Comparison of ENCODE assay signal across 8 mouse cellular contexts in genomic region chr10:89344132-89344490, GRCm38 (mm10). TPM values are rescaled to one million over a fixed set of nuclear protein-coding genes. Genes with fewer than 3 reads are reported as not detected.
DNase-seq lines count a peak whose midpoint lies in the region; ATAC-seq and TF ChIP-seq lines count a peak whose summit lies in the region.

No protein-coding gene starts in this region.

- peak overlapping the region; percentile 41; the same call in 1 of the 2 replicates for H3K9ac ChIP-seq in embryonic facial prominence, embryonic 12.5 days
- peak overlapping the region; percentile 68 for H3K9ac ChIP-seq in hindbrain, embryonic 14.5 days
- H3K9ac ChIP-seq in midbrain, embryonic 13.5 days (replicated peaks), result peak overlapping the region; percentile 61

- 24% methylated on average over 4 of the region's 4 CpGs for WGBS in kidney, adult 2 months
- WGBS in embryonic facial prominence, embryonic 12.5 days, result 15% methylated on average over 4 of the region's 4 CpGs
- 21% methylated on average over 4 of the region's 4 CpGs for WGBS in hindbrain, embryonic 14.5 days
- 22% methylated on average over 4 of the region's 4 CpGs for WGBS in midbrain, embryonic 13.5 days
- WGBS in thymus, adult 2 months, result 39% methylated on average over 4 of the region's 4 CpGs

- H3K4me3 ChIP-seq in kidney, adult 2 months (ENCODE audit: insufficient read depth, low read depth, low read length), result peak overlapping the region; percentile 54; the same call in 1 of the 2 replicates
- H3K4me3 ChIP-seq in embryonic facial prominence, embryonic 12.5 days, result peak overlapping the region; percentile 43
- peak overlapping the region; percentile 48 for H3K4me3 ChIP-seq in hindbrain, embryonic 14.5 days (replicated peaks; ENCODE audit: low read length)
- H3K4me3 ChIP-seq in midbrain, embryonic 13.5 days (replicated peaks), result peak overlapping the region; percentile 57
- no peak overlapping the region for H3K4me3 ChIP-seq in thymus, adult 2 months (ENCODE audit: control insufficient read depth, insufficient read depth, low read length)

- no peaks in the 10 kb centered on the region for H3K9me3 ChIP-seq in embryonic facial prominence, embryonic 12.5 days
- H3K9me3 ChIP-seq in hindbrain, embryonic 14.5 days (ENCODE audit: control insufficient read depth, low read length), result no peaks in the 10 kb centered on the region
- no peaks in the 10 kb centered on the region for H3K9me3 ChIP-seq in midbrain, embryonic 13.5 days

- ATAC-seq in embryonic facial prominence, embryonic 12.5 days (ENCODE audit: insufficient number of reproducible peaks, insufficient read depth, low FRiP score, low TSS enrichment), result no peak
- no peak for ATAC-seq in hindbrain, embryonic 14.5 days (ENCODE audit: low FRiP score)
- ATAC-seq in midbrain, embryonic 13.5 days, result peak; percentile 45

- peak overlapping the region; percentile 83 for H3K4me2 ChIP-seq in embryonic facial prominence, embryonic 12.5 days (replicated peaks)
- peak overlapping the region; percentile 86 for H3K4me2 ChIP-seq in hindbrain, embryonic 14.5 days (replicated peaks)
- peak overlapping the region; percentile 82 for H3K4me2 ChIP-seq in midbrain, embryonic 13.5 days (replicated peaks)

- TF ChIP-seq CTCF in kidney, adult 2 months (conservative IDR thresholded peaks at IDR 0.05; ENCODE audit: insufficient read depth, insufficient read length, low read depth, low read length), result no peak
- no peak for TF ChIP-seq CTCF in thymus, adult 2 months (IDR thresholded peaks at IDR 0.05; ENCODE audit: borderline replicate concordance, control insufficient read depth, extremely low read depth, insufficient read depth, low read length, poor library complexity)

- peak; percentile 5 for DNase-seq in kidney, adult 2 months
- no peak for DNase-seq in kidney, postnatal 14 days
- DNase-seq in hindbrain, embryonic 14.5 days (ENCODE audit: low spot score), result no peak
- DNase-seq in thymus, adult 2 months, result no peak
- DNase-seq in layer of hippocampus, adult 9-11 months, result no peak
- DNase-seq in gastrocnemius, postnatal 4 days (ENCODE audit: low spot score in 2 of 2), result no peak

- H3K36me3 ChIP-seq in kidney, adult 2 months (ENCODE audit: control insufficient read depth, insufficient read depth, low read length), result no peaks in the 10 kb centered on the region
- H3K36me3 ChIP-seq in embryonic facial prominence, embryonic 12.5 days, result no peaks in the 10 kb centered on the region
- no peaks in the 10 kb centered on the region for H3K36me3 ChIP-seq in hindbrain, embryonic 14.5 days (replicated peaks; ENCODE audit: control insufficient read depth, insufficient read depth)
- H3K36me3 ChIP-seq in midbrain, embryonic 13.5 days, result no peaks in the 10 kb centered on the region
- no peaks in the 10 kb centered on the region for H3K36me3 ChIP-seq in thymus, adult 2 months (ENCODE audit: control insufficient read depth, insufficient read depth, low read length)

- H3K4me1 ChIP-seq in kidney, adult 2 months (ENCODE audit: control insufficient read depth, insufficient read depth, low read length), result 0 out of 2 replicates have a peak, but pooled peaks cover 6% of the 10 kb centered on the region
- no peaks in the 10 kb centered on the region for H3K4me1 ChIP-seq in embryonic facial prominence, embryonic 12.5 days
- peaks cover 5% of the 10 kb centered on the region; the same call in 1 of the 2 replicates for H3K4me1 ChIP-seq in hindbrain, embryonic 14.5 days (replicated peaks; ENCODE audit: control insufficient read depth, insufficient read depth, low read length)
- H3K4me1 ChIP-seq in midbrain, embryonic 13.5 days (replicated peaks), result peaks cover 12% of the 10 kb centered on the region
- no peaks in the 10 kb centered on the region for H3K4me1 ChIP-seq in thymus, adult 2 months (replicated peaks; ENCODE audit: control insufficient read depth, insufficient read depth, low read length)

- peaks cover 2% of the 10 kb centered on the region; the same call in 1 of the 2 replicates for H3K27me3 ChIP-seq in kidney, adult 2 months (replicated peaks; ENCODE audit: control insufficient read depth, insufficient read depth, low read length)
- H3K27me3 ChIP-seq in embryonic facial prominence, embryonic 12.5 days, result peaks cover 36% of the 10 kb centered on the region
- H3K27me3 ChIP-seq in hindbrain, embryonic 14.5 days (ENCODE audit: control insufficient read depth, insufficient read depth, low read length), result peaks cover 40% of the 10 kb centered on the region
- peaks cover 46% of the 10 kb centered on the region for H3K27me3 ChIP-seq in midbrain, embryonic 13.5 days
- H3K27me3 ChIP-seq in thymus, adult 2 months (ENCODE audit: control insufficient read depth, insufficient read depth, low read length), result peaks cover 10% of the 10 kb centered on the region; the same call in 1 of the 2 replicates

- no peak for TF ChIP-seq POLR2A in kidney, adult 2 months (IDR thresholded peaks at IDR 0.05; ENCODE audit: low read depth, low read length)
- TF ChIP-seq POLR2A in thymus, adult 2 months (IDR thresholded peaks at IDR 0.05; ENCODE audit: control insufficient read depth, extremely low read depth, insufficient read depth, low read length, poor library complexity), result no peak

- no peak overlapping the region for H3K27ac ChIP-seq in kidney, adult 2 months (ENCODE audit: insufficient read depth, low read depth, low read length)
- no peak overlapping the region for H3K27ac ChIP-seq in embryonic facial prominence, embryonic 12.5 days
- no peak overlapping the region for H3K27ac ChIP-seq in hindbrain, embryonic 14.5 days
- H3K27ac ChIP-seq in midbrain, embryonic 13.5 days, result no peak overlapping the region
- no peak overlapping the region for H3K27ac ChIP-seq in thymus, adult 2 months (ENCODE audit: control insufficient read depth, insufficient read depth, low read length)

RNA-seq across cellular contexts. Expression of gene Ano4, which starts 0.5 kb away (rescaled TPM):
- 0.54 and 0.69 TPM in 2 replicates for polyA plus RNA-seq in kidney, adult 2 months (2012; rRNA removed)
- 1.5 and 2.2 TPM in 2 replicates for polyA plus RNA-seq in embryonic facial prominence, embryonic 12.5 days (2016; fragmentation: Nextera tagmentation; extraction: Ambion mirVana)
- polyA plus RNA-seq in hindbrain, embryonic 14.5 days (2014; fragmentation: Nextera tagmentation; extraction: Ambion mirVana), result 9.3 and 12.8 TPM in 2 replicates
- polyA plus RNA-seq in midbrain, embryonic 13.5 days (2015; fragmentation: Nextera tagmentation; extraction: Ambion mirVana), result 5.4 and 6.4 TPM in 2 replicates
- 0.15 and 0.35 TPM in 2 replicates for polyA plus RNA-seq in thymus, adult 2 months (2012; rRNA removed)
- 1 to 10 TPM; 1.7 to 2.5 TPM for total RNA-seq in gastrocnemius, postnatal 4 days (2021)
